Mouse (Mus musculus) frontal cortex, postnatal 10 days (tissue): ENCODE measurements around the gene Eps8l3.

Experiments used
- DNase-seq, 2 experiments: peaks; one replicate each; pipeline ENCODE4 v3.0.0; 2022; ENCODE audit warnings: low spot score in 2 of 2, mixed read lengths in 1 of 2

The Eps8l3 gene

GRCm38 (mm10) chr3:107877005-107877404 is at the start of gene Eps8l3:
TSS of gene Eps8l3 (plus strand) at chr3:107877229.
- DNase-seq = no peak

DNA sequence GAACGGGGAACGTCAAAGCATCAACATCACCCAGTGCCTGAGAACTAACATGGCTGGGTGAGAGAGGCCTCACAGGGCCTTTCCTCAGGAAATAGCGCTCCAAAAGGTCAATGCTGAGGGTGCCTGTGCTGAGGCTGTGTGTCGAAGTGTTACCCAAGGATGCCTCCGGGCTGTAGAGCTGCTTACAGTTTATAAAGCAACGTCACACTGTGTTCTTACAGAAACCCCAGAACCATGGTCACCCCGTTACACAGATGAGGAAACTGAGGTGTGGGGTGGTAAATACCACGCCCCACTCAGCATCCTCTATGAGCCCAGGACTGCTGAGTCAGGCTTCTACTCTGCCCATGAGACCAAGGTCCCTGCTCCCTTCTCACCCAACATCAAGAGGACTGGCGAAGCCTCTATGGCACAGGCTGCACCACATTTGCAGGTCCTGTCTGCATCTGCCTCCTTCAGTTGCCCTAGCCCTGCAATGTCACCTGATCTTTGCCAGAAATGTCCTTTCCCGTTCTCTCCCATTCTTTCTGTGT is 49.1 kb upstream of the Eps8l3 start:
- DNase-seq = no peak

DNA sequence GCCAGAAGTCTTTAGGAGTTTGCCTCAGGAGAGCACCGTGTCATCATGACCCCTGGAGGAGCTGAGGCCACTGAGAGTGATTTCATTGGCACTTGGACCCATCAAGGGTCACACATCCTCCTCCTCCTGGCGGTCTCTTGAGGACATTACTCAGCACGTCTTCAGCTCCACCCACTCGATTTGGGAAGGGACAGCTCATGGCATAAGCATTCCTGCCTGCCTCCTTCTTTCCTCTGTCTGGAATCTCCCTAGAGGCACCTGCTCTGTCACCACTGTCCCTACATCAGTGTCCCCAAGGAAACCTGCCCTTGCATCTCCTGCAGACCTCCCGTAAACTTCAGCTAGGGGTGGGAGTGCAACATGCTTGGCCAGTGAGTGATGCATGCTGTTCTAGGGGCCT is 48.5 kb upstream of the Eps8l3 start:
- DNase-seq = no peak

GRCm38 (mm10) chr3:107828997-107829396 is 48.0 kb upstream of the Eps8l3 start:
- no peak for DNase-seq

DNA sequence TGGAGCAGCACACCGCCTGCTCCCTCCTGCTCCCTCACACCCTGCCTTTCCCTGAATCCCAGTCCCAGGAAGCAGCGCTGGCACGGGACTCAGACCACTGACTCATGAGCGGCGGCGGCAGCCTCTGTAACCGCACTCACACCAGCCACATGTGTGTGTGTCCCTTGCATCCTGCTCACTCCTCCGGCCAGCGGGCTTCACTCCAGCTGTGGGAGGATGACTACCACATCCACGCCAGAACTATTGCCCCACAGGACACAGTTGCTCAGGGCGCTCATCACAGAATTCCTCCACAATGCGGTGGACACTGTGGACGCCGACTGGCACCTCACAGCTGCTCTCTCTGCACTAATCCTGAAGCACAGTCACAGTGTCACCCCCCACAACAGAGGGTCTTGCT is 47.4 kb upstream of the Eps8l3 start:
- no peak for DNase-seq

- no peak for DNase-seq
Observed at GRCm38 (mm10) chr3:107831875-107832554, 45.0 kb upstream of the Eps8l3 start.

DNA sequence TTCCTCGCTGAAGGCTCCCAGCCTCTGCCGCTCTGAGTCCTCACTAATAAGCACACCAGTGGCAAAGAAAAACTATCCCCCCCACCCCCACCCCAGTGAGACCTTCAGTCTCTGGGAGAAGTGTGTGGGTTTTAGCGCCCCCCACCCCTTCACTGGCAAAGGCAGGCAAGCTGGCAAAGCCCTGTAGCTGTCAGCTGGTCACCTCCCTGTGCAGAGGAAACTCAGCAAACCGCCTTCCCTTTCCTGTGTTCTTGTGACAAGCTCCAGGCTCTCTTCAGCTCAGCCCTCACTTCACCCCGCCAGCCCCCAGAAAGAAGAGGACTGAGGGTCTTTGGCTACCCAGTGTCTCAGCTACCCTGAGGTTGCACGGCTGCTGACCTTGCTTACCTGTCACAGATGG is 44.4 kb upstream of the Eps8l3 start:
- no peak for DNase-seq

DNA sequence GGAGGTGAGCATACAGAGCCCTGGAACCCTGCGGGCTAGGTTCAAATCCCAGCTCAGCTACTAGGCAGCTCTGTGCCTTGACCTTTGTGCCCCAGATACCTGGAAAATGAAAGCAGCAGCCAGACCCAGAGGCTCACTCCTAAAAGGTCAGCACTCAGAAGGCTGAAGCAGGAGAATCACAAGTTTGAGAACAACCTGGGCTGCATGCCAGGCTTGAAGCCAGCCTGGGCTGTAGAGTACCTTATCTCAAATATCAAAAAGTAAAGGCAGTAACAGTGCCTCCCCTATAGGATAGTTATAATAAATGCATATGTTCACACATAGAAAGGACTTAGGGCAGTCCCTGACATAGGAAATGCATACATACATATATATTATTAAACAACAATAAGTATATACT is 43.7 kb upstream of the Eps8l3 start:
- DNase-seq = no peak

- DNase-seq = no peak
Observed at GRCm38 (mm10) chr3:107833872-107834341, 43.1 kb upstream of the Eps8l3 start.

GRCm38 (mm10) chr3:107835301-107835700 is 41.7 kb upstream of the Eps8l3 start:
- no peak for DNase-seq

GRCm38 (mm10) chr3:107839855-107840254 is 37.2 kb upstream of the Eps8l3 start:
- no peak for DNase-seq

- DNase-seq = no peak
Observed at GRCm38 (mm10) chr3:107840855-107841254, 36.2 kb upstream of the Eps8l3 start.

- no peak for DNase-seq
Observed at GRCm38 (mm10) chr3:107841370-107841769, 35.7 kb upstream of the Eps8l3 start.

DNA sequence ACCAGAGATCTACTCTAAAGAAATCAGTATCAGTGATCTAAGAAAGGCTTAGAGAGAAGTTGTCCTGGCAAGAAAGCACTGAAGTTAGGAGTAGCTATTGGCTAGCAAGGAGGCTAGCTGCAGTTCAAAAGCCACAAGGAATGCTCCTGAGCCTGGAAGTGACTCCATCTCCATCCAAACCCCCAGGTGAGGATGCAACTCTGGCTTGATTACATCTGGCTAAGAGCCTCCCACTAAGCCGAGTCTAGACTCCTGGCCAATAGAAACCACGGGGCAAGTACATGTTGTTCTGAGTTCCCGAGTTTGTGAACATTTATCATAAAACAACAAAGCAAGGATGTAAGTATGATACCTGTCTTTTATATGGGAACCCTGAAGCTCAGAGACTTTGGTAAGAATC is 33.6 kb upstream of the Eps8l3 start:
- no peak for DNase-seq

DNA sequence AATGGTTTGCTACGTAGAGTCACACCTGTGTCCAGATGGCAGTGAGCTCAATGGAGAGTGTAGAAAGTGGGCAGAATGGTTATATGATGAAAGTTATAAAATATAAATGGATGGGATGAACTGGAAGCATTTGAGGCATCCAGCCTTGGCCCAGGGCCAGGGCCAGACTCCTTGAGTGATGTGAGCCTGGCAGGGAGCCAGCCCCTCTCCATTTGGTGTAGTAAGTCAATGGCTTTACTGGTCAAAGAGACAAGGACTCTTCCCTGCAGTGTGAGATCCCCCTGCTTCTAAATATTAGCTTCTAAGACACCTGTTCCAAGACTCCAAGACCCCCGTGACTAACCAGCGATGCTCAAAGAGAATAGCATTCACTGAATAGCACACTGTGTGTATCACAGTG is 33.0 kb upstream of the Eps8l3 start:
- no peak for DNase-seq

- no peak for DNase-seq
Observed at GRCm38 (mm10) chr3:107844499-107844898, 32.5 kb upstream of the Eps8l3 start.

DNA sequence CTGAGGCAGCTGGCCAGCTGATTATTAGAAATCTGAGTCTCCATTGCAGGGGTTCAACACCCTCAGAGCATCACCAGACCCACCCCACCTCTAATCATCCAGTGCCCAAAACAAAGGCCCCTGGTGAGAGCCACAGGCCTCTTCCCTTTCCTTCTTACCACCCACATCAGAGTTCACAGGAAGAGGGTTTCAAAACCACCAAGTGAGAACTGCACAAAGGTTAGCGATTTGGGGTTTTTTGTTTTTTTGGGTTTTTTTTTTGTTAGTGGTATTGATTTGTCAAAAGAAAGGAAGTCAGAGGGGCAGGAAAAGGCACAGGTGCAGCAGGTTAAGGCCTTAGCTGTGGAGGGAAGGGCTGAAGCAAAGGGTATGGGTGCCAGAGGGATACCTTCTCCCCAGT is 30.9 kb upstream of the Eps8l3 start:
- DNase-seq = no peak

DNA sequence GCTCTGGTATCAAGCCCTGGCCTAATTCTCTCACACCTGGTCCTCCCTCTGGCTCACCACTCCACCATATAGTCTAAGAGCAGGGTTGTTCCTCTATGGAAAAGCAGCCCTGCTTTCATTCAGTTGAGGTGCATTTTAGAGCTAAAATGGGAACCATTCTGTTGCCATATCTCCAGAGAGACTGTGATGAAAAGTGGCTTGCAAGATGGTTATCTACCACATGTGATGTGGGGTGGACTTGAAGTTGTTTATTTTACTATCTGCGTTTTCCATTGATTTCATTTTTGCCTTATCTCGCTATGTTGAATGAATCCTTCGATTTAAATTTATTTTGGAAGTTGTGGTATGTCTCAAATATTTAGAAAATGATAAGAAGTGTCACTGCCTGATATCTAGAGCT is 30.2 kb upstream of the Eps8l3 start:
- DNase-seq = no peak

GRCm38 (mm10) chr3:107848126-107848525 is 28.9 kb upstream of the Eps8l3 start:
- no peak for DNase-seq

DNA sequence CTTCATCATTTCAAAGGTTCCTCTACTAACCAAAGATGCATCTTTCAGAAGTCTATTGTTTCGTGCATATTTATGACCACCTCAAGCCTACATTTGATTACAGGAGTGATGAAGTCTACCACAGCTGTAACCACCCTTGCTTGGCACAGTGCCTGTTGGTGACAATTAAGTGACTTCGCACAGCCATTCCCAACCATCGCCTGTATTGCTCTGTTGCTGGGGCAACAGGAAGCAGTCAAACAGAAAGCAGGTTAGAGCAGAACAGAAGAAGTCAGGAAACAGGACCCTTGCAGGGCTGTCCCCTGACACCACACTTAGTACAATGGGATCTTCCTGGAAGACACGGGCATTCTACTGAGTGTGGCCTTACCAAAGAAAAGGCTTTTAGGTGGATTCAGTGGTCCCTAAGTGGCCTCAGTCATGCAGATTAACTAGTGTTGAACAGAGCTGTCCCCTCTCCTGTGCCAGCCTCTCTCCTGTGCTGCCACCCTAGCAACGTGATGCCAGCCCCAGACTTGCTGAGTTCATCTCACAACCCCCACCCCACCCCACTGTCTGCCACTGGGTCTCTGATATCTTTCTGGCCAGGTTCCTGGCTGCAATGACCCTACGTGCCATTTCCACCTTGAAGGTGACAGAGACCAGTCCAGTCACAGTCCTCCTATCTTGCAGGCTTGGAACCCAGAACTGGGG is 27.9 kb upstream of the Eps8l3 start:
- no peak for DNase-seq

- DNase-seq = no peak
Observed at GRCm38 (mm10) chr3:107849693-107850031, 27.4 kb upstream of the Eps8l3 start.

DNA sequence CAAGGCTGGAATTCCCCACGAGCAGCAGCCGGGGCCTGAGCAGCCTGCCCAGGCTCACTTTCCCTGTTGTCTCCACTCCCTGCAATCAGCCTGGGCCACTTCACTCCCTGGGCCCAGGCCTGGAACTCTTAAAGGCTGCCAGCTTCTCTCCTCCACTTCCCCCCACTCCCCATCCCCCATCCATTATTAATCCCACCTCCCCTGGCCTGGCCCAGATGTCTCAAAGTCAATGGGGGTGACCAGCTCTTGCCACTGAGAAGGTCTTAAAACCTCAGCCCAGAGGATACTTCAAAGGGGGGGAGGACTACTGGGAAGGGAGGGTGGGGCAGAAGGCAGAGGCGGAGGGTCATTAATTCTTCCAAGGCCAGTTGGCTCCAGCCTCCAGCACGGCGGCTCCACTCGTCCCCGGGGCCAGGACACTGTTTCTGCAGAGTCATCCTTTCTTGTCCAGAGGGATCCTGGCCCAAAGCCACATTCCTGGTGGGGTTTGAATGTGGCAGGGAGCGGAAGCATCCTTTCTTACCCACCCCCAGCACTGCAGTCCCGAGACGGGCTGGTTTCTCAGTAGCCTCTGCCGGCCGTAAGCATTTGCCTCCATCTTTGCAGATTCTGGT is 26.5 kb upstream of the Eps8l3 start:
- no peak for DNase-seq

DNA sequence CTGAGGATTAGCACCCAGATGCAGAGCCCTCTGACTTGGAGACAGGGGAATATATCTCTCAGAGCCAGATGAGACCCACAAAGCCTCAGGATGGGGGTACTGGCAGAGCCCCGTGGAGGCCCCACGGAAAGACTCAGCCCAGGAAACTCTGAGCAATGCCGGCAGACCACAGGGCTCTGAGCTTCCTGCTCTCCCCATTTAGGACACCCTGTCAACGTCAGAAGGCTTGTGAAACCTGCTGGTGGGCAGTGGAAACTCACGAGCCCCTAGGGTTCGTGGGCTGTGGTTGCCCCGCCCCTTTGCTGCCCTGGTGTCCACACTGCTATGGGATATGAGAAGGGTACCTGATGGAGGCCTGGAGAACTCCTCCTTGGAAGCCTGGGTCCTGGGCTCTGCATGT is 24.2 kb upstream of the Eps8l3 start:
- DNase-seq = no peak
